Mouse (Mus musculus): ENCODE data around the gene Magi1. TPM values are rescaled to one million over a fixed set of nuclear protein-coding genes. Genes with fewer than 3 reads are reported as not detected.
A peak's percentile ranks its signal among the peaks of the same experiment; 100 is the strongest.

Gene Magi1
- polyA plus RNA-seq, 1 experiment = 74.6 TPM

DNA sequence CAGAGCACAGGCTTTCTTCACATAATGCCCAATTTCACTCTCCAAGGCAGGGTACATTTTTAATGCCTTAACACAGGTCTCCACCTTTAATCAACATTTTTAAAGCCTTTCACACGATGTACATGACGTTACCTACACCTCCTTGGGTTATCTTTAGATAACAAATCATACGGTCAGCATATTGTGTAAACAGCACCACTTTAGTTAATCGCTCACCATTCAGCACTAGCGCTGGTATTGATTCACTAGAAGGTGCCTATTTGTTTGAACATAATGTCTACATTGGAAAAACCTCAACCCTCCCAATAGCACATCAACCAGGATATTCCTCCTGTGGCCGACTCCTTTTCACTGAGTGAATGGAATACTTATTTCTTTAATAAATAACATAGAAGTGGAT is 455.5 kb downstream of the Magi1 start:
- no peak for DNase-seq (ENCODE audit: low read depth)
- no peak for TF ChIP-seq POLR2A (IDR thresholded peaks at IDR 0.05; ENCODE audit: borderline replicate concordance, extremely low read depth, insufficient read depth, insufficient read length, poor library complexity, severe bottlenecking)
- TF ChIP-seq CTCF (IDR thresholded peaks at IDR 0.05; ENCODE audit: borderline replicate concordance, extremely low read depth, insufficient read depth, insufficient read length) = no peak

DNA sequence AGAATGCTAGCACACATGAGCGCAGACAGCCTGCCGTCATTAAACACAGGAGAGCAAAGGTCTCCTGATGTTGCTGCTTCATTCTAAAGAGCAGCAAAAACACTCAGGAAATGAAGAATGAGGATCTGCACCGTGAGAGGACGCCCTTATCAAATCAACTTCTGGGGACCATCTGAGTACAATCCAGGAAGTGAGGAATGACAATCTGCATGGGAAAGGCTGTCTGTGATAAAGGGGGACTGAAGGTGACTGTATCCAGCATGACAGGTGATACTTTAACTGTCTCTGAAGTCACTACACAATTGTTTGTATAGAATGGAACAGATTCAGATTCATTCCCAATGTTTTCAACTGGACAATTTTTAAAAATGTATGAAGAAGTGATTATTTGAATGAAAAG is 456.8 kb downstream of the Magi1 start:
- no peak for TF ChIP-seq POLR2A (IDR thresholded peaks at IDR 0.05; ENCODE audit: borderline replicate concordance, extremely low read depth, insufficient read depth, insufficient read length, poor library complexity, severe bottlenecking)
- no peak for TF ChIP-seq CTCF (IDR thresholded peaks at IDR 0.05; ENCODE audit: borderline replicate concordance, extremely low read depth, insufficient read depth, insufficient read length)
- DNase-seq (ENCODE audit: low read depth) = no peak

DNA sequence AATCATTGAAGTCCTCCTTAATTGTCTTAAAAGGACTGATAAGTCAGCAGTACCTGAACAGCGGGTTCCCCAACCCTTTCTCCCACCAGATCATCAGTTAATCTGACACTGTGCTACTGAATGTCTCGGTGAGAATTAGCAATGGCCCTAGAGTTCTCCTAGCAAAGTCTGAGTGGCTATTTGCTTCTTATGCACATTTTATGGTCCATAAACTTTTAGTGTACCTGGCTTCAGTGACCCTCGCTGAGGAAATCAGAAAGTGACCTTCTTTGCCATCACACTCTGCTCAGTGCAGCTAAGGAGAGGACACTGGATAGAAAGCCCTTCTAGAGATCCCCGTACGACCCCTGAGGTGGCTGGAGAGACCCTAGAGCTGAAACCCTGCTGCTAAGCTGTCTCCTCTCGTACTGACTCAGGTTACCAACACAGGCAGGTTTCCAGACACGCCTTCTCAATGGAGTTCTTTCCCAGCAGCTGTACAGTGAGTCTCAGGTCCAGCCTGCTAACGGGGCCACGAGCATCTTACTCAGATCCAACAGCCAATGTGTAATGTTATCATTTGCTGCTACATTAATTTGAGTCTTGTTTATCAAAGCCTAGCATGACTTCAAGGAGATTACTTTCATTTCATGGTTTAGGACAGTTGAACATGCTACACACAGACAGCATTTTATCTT is 461.4 kb downstream of the Magi1 start:
- TF ChIP-seq POLR2A (IDR thresholded peaks at IDR 0.05; ENCODE audit: borderline replicate concordance, extremely low read depth, insufficient read depth, insufficient read length, poor library complexity, severe bottlenecking) (no peak), CTCF (IDR thresholded peaks at IDR 0.05; ENCODE audit: borderline replicate concordance, extremely low read depth, insufficient read depth, insufficient read length) (no peak)
- no peak for DNase-seq (ENCODE audit: low read depth)

DNA sequence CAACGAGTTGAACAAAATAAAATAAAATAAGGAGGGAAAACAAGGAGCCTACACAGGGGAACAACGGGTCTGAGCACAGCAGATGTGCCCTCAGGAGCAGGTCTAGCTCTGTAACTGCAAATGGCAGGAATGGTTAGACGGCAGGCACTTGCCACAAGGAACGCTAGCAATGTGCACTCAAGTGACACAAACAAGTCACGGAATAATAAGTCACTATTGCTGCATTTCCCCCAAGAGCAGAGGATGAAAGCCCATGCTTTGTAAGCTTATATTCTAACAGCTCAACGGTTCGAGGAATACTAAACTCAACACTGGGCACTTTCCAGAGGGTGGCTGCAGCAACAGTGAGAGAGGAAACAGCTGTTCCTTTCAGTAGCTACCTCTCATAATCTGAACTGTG is 462.2 kb downstream of the Magi1 start:
- DNase-seq (ENCODE audit: low read depth) = peak; percentile 81

DNA sequence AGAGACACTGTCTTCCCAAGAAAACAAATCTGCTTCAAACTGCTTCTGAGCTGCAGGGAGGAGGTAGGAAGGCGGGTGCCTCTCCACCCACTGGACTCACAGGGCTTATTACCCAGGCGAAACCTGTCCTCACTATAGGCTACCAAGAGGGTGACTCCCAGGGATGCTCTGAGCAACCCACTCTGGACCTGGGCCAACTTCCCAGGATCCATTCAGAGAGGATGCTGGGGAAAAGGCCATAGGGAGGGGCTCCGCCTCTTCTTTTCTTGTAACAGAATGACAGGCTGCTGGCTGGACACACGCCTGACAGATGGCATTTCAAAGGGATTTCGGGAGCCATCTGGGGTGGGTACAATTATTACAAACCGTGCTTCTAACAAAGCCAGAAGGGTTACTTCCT is 463.8 kb downstream of the Magi1 start:
- TF ChIP-seq CTCF (IDR thresholded peaks at IDR 0.05; ENCODE audit: borderline replicate concordance, extremely low read depth, insufficient read depth, insufficient read length) (no peak), POLR2A (IDR thresholded peaks at IDR 0.05; ENCODE audit: borderline replicate concordance, extremely low read depth, insufficient read depth, insufficient read length, poor library complexity, severe bottlenecking) (no peak)
- DNase-seq (ENCODE audit: low read depth) = peak; percentile 98

More for the DNA sequence above, 462.2 kb downstream of the Magi1 start:
- TF ChIP-seq CTCF (IDR thresholded peaks at IDR 0.05; ENCODE audit: borderline replicate concordance, extremely low read depth, insufficient read depth, insufficient read length) = no peak
- TF ChIP-seq POLR2A (IDR thresholded peaks at IDR 0.05; ENCODE audit: borderline replicate concordance, extremely low read depth, insufficient read depth, insufficient read length, poor library complexity, severe bottlenecking) = no peak

DNA sequence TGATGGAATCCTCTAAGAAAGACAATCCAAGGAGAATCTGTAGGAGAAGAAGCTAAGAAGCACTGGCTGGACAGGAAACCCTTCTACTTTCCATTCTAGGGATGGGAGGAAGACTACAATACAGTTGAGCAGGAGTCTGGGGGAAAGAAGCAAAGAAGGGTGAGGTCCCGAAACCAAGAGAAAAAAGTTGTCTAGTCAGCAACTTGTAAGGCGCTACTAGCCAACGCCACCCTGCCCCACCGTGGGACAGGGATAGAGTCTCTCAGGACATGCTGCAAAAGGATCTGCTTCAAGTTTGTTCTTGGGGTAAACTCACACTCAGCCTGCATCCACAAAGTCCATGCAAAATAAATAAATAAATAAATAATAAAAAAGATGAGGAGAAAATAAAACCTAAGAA is 464.4 kb downstream of the Magi1 start:
- DNase-seq (ENCODE audit: low read depth) = no peak
- TF ChIP-seq CTCF (IDR thresholded peaks at IDR 0.05; ENCODE audit: borderline replicate concordance, extremely low read depth, insufficient read depth, insufficient read length) (no peak), POLR2A (IDR thresholded peaks at IDR 0.05; ENCODE audit: borderline replicate concordance, extremely low read depth, insufficient read depth, insufficient read length, poor library complexity, severe bottlenecking) (no peak)

DNA sequence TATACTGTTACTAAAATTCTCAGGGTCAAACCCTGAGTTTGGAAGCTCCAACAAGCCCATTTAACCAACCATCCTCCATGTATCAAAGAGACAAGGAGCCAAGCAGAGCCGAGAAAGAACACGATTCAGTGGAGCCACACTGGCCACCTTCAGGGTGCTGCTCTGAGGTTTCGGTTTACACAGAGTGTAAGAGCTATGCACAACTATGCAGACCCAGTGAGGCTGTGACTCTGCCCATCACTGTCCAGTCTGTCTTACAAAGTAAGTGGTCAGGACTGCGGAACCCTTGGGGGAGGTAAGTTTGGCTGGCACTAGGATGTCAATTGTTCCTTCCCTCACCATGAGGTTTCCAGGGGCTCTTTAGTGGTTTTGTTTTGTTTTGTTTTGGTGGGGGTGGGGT is 465.2 kb downstream of the Magi1 start:
- no peak for DNase-seq (ENCODE audit: low read depth)
- TF ChIP-seq POLR2A (IDR thresholded peaks at IDR 0.05; ENCODE audit: borderline replicate concordance, extremely low read depth, insufficient read depth, insufficient read length, poor library complexity, severe bottlenecking) (no peak), CTCF (IDR thresholded peaks at IDR 0.05; ENCODE audit: borderline replicate concordance, extremely low read depth, insufficient read depth, insufficient read length) (no peak)

DNA sequence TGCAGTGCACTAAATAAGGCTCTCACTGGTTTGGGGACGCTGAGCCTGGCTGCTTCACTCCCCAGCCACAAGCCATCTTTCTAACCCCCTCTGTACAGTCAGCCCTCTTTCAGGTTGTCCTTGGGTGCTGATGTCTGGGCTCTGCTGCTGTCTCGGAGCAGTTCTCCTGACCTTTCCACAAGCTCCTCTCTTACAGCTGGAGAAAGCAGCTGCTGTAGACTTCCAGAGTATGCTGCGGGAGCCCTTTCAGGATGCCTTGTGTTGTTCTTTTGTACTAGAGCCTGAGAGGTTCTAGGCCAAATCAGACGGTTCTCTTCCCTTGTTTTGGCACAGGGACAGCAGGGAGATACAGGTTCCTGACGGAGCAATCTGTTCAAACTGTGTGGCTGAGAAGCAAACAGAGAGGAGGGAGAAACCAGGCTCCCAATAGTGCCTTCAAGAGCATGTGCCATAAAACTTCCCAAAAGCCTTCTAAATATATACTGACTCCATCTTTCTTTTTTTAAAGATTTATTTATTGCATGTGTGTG is 478.2 kb downstream of the Magi1 start:
- TF ChIP-seq POLR2A (IDR thresholded peaks at IDR 0.05; ENCODE audit: borderline replicate concordance, extremely low read depth, insufficient read depth, insufficient read length, poor library complexity, severe bottlenecking) = no peak
- no peak for TF ChIP-seq CTCF (IDR thresholded peaks at IDR 0.05; ENCODE audit: borderline replicate concordance, extremely low read depth, insufficient read depth, insufficient read length)
- no peak for DNase-seq (ENCODE audit: low read depth)

DNA sequence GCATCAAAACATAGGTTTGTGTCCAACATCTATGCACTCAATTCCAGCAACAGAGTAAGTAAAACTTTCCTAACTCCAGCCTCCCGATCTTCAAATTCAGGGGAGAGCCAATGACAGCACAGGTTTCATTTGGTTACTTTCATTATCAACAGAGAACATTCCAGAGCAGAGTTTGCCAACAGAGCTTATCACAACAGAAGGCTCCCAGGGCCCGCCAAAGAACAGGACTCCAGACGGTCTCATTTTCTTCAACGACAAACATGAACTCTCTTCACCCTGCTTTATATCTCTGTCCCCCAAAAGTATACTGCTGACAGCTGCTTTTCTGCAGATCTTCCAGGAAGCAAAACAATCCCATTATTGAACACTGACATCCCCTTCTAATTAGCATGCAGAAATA is 481.3 kb downstream of the Magi1 start:
- DNase-seq (ENCODE audit: low read depth) = peak; percentile 54
- TF ChIP-seq CTCF (IDR thresholded peaks at IDR 0.05; ENCODE audit: borderline replicate concordance, extremely low read depth, insufficient read depth, insufficient read length) = no peak
- no peak for TF ChIP-seq POLR2A (IDR thresholded peaks at IDR 0.05; ENCODE audit: borderline replicate concordance, extremely low read depth, insufficient read depth, insufficient read length, poor library complexity, severe bottlenecking)

DNA sequence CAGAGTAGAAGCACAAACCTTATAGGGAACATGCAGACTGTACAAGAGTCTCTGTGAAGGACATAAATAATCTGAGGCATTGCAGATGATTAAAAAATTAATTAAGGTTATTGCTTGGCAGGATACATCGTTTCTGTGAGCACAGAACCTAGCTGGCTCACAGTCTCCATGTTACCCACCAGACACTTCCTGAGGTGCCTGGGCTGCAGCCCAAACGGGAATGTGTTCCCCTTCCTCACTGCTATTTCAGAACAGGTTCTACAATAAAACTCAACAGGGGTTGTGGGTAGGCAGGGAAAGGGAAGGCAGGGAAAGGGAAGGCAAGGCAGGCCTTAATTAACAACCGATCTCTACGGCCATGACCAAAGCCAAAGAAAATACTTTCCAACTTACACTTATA is 483.3 kb downstream of the Magi1 start:
- no peak for TF ChIP-seq POLR2A (IDR thresholded peaks at IDR 0.05; ENCODE audit: borderline replicate concordance, extremely low read depth, insufficient read depth, insufficient read length, poor library complexity, severe bottlenecking)
- no peak for TF ChIP-seq CTCF (IDR thresholded peaks at IDR 0.05; ENCODE audit: borderline replicate concordance, extremely low read depth, insufficient read depth, insufficient read length)
- no peak for DNase-seq (ENCODE audit: low read depth)

DNA sequence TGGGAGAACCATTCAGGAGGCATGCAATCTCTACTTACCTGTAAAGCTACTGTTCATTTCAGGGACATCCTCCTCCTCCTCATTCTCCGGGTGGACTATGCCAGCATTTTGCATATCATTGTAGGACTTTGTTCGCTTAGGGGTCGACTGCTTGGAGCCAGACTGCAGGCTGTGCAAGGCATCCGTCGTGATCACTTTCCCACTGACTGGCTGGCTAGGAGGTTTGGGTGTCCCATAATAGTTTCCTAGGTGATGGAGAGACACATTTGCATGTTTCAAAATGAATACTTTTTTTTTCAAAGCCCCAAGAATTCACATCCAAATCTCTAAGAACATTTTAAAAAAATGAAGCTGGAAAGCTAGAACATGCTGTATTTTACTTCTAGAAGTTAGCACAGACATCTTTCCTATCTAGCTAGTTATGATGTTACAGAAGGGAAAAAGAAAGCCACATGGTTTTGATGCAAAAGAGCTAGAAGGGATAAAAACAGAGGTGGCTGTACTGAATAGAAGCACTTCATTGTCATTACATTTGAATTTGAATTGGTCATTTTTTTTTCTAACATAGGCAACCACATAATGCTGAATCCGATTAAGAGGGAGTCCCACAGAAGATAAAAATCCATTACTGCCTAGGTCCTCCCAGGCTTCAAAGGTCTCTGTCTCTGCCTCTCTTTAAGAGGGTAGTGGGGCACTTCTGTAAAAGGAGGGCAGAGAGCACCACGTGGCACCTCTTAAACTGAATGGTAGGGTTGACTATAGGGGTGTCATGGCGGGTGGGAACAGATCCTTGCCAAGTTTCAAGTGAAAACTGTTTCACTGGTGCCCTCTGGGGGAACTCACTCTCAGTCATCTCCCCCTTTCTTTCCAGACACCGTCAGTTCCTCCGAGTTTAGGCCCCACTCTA is 491.2 kb downstream of the Magi1 start:
- DNase-seq (ENCODE audit: low read depth) = peak; percentile 89
- TF ChIP-seq CTCF (IDR thresholded peaks at IDR 0.05; ENCODE audit: borderline replicate concordance, extremely low read depth, insufficient read depth, insufficient read length) (no peak), POLR2A (IDR thresholded peaks at IDR 0.05; ENCODE audit: borderline replicate concordance, extremely low read depth, insufficient read depth, insufficient read length, poor library complexity, severe bottlenecking) (no peak)

All from brain, embryonic 14.5 days (tissue).